Mouse (Mus musculus) kidney, postnatal 0 days (tissue): ENCODE measurements around the gene Clmn. TPM values are rescaled to one million over a fixed set of nuclear protein-coding genes. Genes with fewer than 3 reads are reported as not detected.
A peak's percentile ranks its signal among the peaks of the same experiment; 100 is the strongest.

Experiments
- ATAC-seq: fragments of 200-750 bp; cut with Nextera tagmentation; replicated peaks from 2 replicates; pipeline ENCODE4 v1.8.0; 2017; ENCODE audit warnings: low read depth, moderate number of reproducible peaks, moderate TSS enrichment, moderate library complexity; ENCODE audit not compliant: low FRiP score
- DNase-seq: peaks from one replicate; pipeline ENCODE4 v3.0.0-alpha.2; 2016; ENCODE audit warnings: low spot score
- H3K27ac ChIP-seq: fragments of 300-500 bp; sonication (generic); 2 replicates; pipeline ENCODE4 v1.5.1; 2014; ENCODE audit warnings: mild to moderate bottlenecking
- H3K27me3 ChIP-seq: fragments of 300-500 bp; sonication (generic); 2 replicates; pipeline ENCODE4 v1.6.1; 2014; ENCODE audit warnings: low read length, mixed read lengths; ENCODE audit not compliant: insufficient read depth
- H3K36me3 ChIP-seq: fragments of 300-500 bp; sonication (generic); 2 replicates; pipeline ENCODE4 v1.6.1; 2014; ENCODE audit warnings: low read length, mixed read lengths; ENCODE audit not compliant: insufficient read depth
- H3K4me1 ChIP-seq: fragments of 300-500 bp; sonication (generic); replicated peaks from 2 replicates; pipeline ENCODE4 v1.6.1; 2014; ENCODE audit warnings: antibody characterized with exemption, low read length, mixed read lengths; ENCODE audit not compliant: insufficient read depth
- H3K4me2 ChIP-seq: fragments of 300-500 bp; sonication (generic); 2 replicates; pipeline ENCODE4 v1.6.1; 2014; ENCODE audit warnings: mild to moderate bottlenecking, low read length, moderate library complexity, mixed read lengths
- H3K4me3 ChIP-seq: fragments of 300-500 bp; sonication (generic); replicated peaks from 2 replicates; pipeline ENCODE4 v1.5.1; 2014; ENCODE audit warnings: low read depth, low read length
- H3K9ac ChIP-seq: fragments of 300-500 bp; sonication (generic); 2 replicates; pipeline ENCODE4 v1.6.1; 2014; ENCODE audit warnings: low read depth, low read length
- H3K9me3 ChIP-seq: fragments of 300-500 bp; sonication (generic); replicated peaks from 2 replicates; pipeline ENCODE4 v1.6.1; 2016; ENCODE audit warnings: low read length, inconsistent platforms, mixed read lengths
- CTCF ChIP-seq: IDR thresholded peaks from 2 replicates; pipeline ENCODE4 v1.5.1; 2016; ENCODE audit warnings: antibody characterized with exemption, low read depth, mild to moderate bottlenecking, moderate library complexity
- WGBS: fragments of 180-500 bp; shearing (Covaris S2); extraction: QIAGEN DNeasy Blood & Tissue Kit; methylation state at CpG from one replicate; pipeline ENCODE4 v1.1.7; 2014; 5-methylcytosine and 5-hydroxymethylcytosine counted together
- polyA plus RNA-seq: library from polyadenylated mRNA; unstranded; fragments of >200 nt; fragmentation: Nextera tagmentation; extraction: Ambion mirVana; gene quantifications from 2 replicates; pipeline ENCODE4 v1.2.1, GENCODE M21; 2015

The Clmn gene
- polyA plus RNA-seq, 1 experiment from 2014 or later, result 6.0 TPM

GRCm38 (mm10) chr12:104793486-104793885 lies 71.4 kb downstream of the Clmn start:
- no peak for TF ChIP-seq CTCF
- H3K9me3 ChIP-seq, result no peaks in the 10 kb centered on the region
- DNase-seq (no peak), ATAC-seq (no peak)
- H3K9ac ChIP-seq, result no peak overlapping the region
- H3K27me3 ChIP-seq, result no peaks in the 10 kb centered on the region
- no peak overlapping the region for H3K4me2 ChIP-seq
- 29% methylated on average over 12 of the region's 12 CpGs for WGBS
- H3K4me3 ChIP-seq, result no peak overlapping the region
- H3K4me1 ChIP-seq, result no peaks in the 10 kb centered on the region
- no peak overlapping the region for H3K27ac ChIP-seq
- peaks cover 11% of the 10 kb centered on the region; the same call in 1 of the 2 replicates for H3K36me3 ChIP-seq

GRCm38 (mm10) chr12:104777603-104778002 lies 87.3 kb downstream of the Clmn start:
- Histone ChIP-seq H3K27ac (no peak overlapping the region), H3K4me2 (no peak overlapping the region), H3K4me1 (no peaks in the 10 kb centered on the region), H3K4me3 (no peak overlapping the region), H3K9me3 (no peaks in the 10 kb centered on the region), H3K9ac (no peak overlapping the region), H3K36me3 (peaks cover 22% of the 10 kb centered on the region; the same call in 1 of the 2 replicates), H3K27me3 (no peaks in the 10 kb centered on the region)
- ATAC-seq (no peak), DNase-seq (no peak)
- 71% methylated on average over 1 of the region's 1 CpGs for WGBS
- TF ChIP-seq CTCF, result no peak

- no peak overlapping the region for H3K4me2 ChIP-seq
- DNase-seq (peak; percentile 10), ATAC-seq (no peak)
- H3K4me3 ChIP-seq, result no peak overlapping the region
- 0 out of 2 replicates have a peak, but pooled peaks cover 13% of the 10 kb centered on the region for H3K36me3 ChIP-seq
- no peak overlapping the region for H3K9ac ChIP-seq
- H3K27me3 ChIP-seq, result no peaks in the 10 kb centered on the region
- H3K4me1 ChIP-seq, result no peaks in the 10 kb centered on the region
- no peak overlapping the region for H3K27ac ChIP-seq
- 80% methylated on average over 2 of the region's 2 CpGs for WGBS
- TF ChIP-seq CTCF, result peak; percentile 64
- no peaks in the 10 kb centered on the region for H3K9me3 ChIP-seq
Measured at GRCm38 (mm10) chr12:104771941-104772340, 92.9 kb downstream of the Clmn start.

- no peaks in the 10 kb centered on the region for H3K9me3 ChIP-seq
- H3K27me3 ChIP-seq, result no peaks in the 10 kb centered on the region
- no peak overlapping the region for H3K4me2 ChIP-seq
- H3K27ac ChIP-seq, result no peak overlapping the region
- no peak for TF ChIP-seq CTCF
- no peak overlapping the region for H3K9ac ChIP-seq
- ATAC-seq (no peak), DNase-seq (no peak)
- H3K4me3 ChIP-seq, result no peak overlapping the region
- 46% methylated on average over 10 of the region's 10 CpGs for WGBS
- 0 out of 2 replicates have a peak, but pooled peaks cover 5% of the 10 kb centered on the region for H3K36me3 ChIP-seq
- no peaks in the 10 kb centered on the region for H3K4me1 ChIP-seq
Measured at GRCm38 (mm10) chr12:104769201-104769785, 95.6 kb downstream of the Clmn start.

GRCm38 (mm10) chr12:104767183-104767582 lies 97.7 kb downstream of the Clmn start:
- Histone ChIP-seq H3K27me3 (no peaks in the 10 kb centered on the region), H3K4me1 (no peaks in the 10 kb centered on the region), H3K27ac (no peak overlapping the region), H3K4me3 (no peak overlapping the region), H3K9me3 (no peaks in the 10 kb centered on the region), H3K4me2 (no peak overlapping the region), H3K9ac (no peak overlapping the region), H3K36me3 (no peaks in the 10 kb centered on the region)
- 90% methylated on average over 4 of the region's 4 CpGs for WGBS
- ATAC-seq (no peak), DNase-seq (no peak)
- peak; percentile 57 for TF ChIP-seq CTCF

- no peak overlapping the region for H3K4me3 ChIP-seq
- WGBS, result 81% methylated on average over 7 of the region's 7 CpGs
- H3K4me2 ChIP-seq, result no peak overlapping the region
- no peak for TF ChIP-seq CTCF
- no peak overlapping the region for H3K27ac ChIP-seq
- no peaks in the 10 kb centered on the region for H3K4me1 ChIP-seq
- H3K27me3 ChIP-seq, result no peaks in the 10 kb centered on the region
- ATAC-seq, result no peak
- no peaks in the 10 kb centered on the region for H3K36me3 ChIP-seq
- no peak for DNase-seq
- H3K9ac ChIP-seq, result no peak overlapping the region
- no peaks in the 10 kb centered on the region for H3K9me3 ChIP-seq
Measured at GRCm38 (mm10) chr12:104765761-104766160, 99.1 kb downstream of the Clmn start.

- WGBS, result 65% methylated on average over 5 of the region's 5 CpGs
- ATAC-seq (no peak), DNase-seq (no peak)
- H3K4me2 ChIP-seq, result no peak overlapping the region
- no peak overlapping the region for H3K27ac ChIP-seq
- H3K27me3 ChIP-seq, result no peaks in the 10 kb centered on the region
- no peak overlapping the region for H3K9ac ChIP-seq
- no peaks in the 10 kb centered on the region for H3K36me3 ChIP-seq
- H3K4me3 ChIP-seq, result no peak overlapping the region
- no peak for TF ChIP-seq CTCF
- H3K9me3 ChIP-seq, result no peaks in the 10 kb centered on the region
- no peaks in the 10 kb centered on the region for H3K4me1 ChIP-seq
Measured at GRCm38 (mm10) chr12:104765116-104765515, 99.8 kb downstream of the Clmn start.
